Mouse (Mus musculus): ENCODE results near the gene Cish. TPM values are rescaled to one million over a fixed set of nuclear protein-coding genes. Genes with fewer than 3 reads are reported as not detected.
A peak's percentile ranks its signal among the peaks of the same experiment; 100 is the strongest.

Gene Cish
- polyA plus RNA-seq, 1 experiment from 2014 or later, result 16.5 TPM

DNA sequence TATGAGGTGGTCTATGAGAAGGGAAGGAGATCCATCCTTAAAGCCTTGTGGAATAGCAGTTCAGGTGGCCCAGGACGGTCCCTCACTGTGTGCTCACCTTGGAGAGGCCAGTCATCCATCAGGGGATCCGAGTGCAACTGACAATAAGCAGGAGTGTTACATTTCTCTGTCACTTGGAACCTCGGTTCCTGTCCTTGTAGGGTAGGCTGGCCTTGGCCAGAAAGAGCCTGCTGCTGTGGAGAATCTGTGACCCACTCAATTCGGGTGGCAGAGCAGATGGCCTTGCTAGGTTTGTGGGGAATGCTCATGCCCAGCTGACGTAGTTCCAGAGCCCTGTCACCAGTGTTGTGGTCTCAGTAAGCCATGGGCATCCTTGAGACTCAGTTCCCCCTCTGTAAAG, 13.8 kb downstream of the Cish start:
- H3K4me2 ChIP-seq (ENCODE audit: low read depth, low read length), result no peak overlapping the region
- H3K36me3 ChIP-seq (ENCODE audit: control insufficient read depth, insufficient read depth, low read length), result no peaks in the 10 kb centered on the region
- peaks cover 40% of the 10 kb centered on the region for H3K4me1 ChIP-seq (ENCODE audit: control insufficient read depth, insufficient read depth, low read length)
- no peak overlapping the region for H3K27ac ChIP-seq (ENCODE audit: low read length)
- ATAC-seq (ENCODE audit: insufficient read depth, low FRiP score), result no peak
- no peak overlapping the region for H3K9ac ChIP-seq (ENCODE audit: low read length)
- no peaks in the 10 kb centered on the region for H3K9me3 ChIP-seq (replicated peaks; ENCODE audit: control insufficient read depth, low read length)
- H3K27me3 ChIP-seq (ENCODE audit: control insufficient read depth, insufficient read depth, low read length), result no peaks in the 10 kb centered on the region
- 71% methylated on average over 5 of the region's 5 CpGs for WGBS
- H3K4me3 ChIP-seq (replicated peaks; ENCODE audit: low read length), result no peak overlapping the region

DNA sequence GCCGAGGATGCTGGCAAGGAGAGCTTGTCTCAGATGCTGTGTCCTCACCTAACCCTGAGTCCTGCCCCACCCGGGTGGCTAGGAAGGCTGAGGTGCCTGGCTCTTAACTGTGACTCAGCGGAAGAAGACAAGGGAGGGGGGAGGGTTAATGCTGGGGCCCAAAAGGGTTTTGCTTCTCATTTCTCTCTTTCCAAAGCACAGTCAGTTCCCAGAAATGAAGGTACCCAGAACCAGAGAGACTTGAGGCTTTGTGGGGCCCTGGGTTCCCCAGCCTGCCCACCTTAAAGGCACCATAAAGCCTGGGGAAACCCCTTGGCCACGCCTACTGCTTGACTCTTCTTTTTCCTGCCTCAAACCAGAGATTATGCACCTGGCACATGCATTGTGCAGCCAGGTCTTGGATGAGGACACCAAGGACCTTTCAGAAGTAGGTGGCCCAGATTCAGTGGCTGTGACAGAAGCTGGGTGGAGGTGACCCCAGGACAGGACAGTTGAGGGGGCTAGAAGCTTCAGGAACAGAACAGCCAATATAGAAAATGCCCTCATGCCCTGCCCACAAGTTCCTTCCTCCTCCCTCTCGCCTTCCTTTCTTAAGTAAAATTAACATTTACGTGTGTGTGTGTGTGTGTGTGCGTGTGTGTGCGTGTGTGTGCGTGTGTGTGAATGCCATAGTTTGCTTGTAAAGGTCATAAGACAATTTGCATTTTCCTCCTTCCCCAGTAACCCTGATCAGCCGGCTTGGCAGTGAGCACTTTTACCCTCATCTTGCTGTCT, 17.2 kb downstream of the Cish start:
- Histone ChIP-seq H3K36me3 (ENCODE audit: control insufficient read depth, insufficient read depth, low read length) (no peaks in the 10 kb centered on the region), H3K9me3 (replicated peaks; ENCODE audit: control insufficient read depth, low read length) (no peaks in the 10 kb centered on the region), H3K9ac (ENCODE audit: low read length) (0 out of 2 replicates have a peak overlapping the region, but pooled peaks have one; percentile 25), H3K27me3 (ENCODE audit: control insufficient read depth, insufficient read depth, low read length) (no peaks in the 10 kb centered on the region), H3K27ac (ENCODE audit: low read length) (peak overlapping the region; percentile 69), H3K4me3 (replicated peaks; ENCODE audit: low read length) (no peak overlapping the region), H3K4me1 (ENCODE audit: control insufficient read depth, insufficient read depth, low read length) (peaks cover 17% of the 10 kb centered on the region), H3K4me2 (ENCODE audit: low read depth, low read length) (0 out of 2 replicates have a peak overlapping the region, but pooled peaks have one; percentile 23)
- WGBS, result 56% methylated on average over 10 of the region's 10 CpGs
- ATAC-seq (ENCODE audit: insufficient read depth, low FRiP score), result peak; percentile 42; the same call in 1 of the 2 replicates

DNA sequence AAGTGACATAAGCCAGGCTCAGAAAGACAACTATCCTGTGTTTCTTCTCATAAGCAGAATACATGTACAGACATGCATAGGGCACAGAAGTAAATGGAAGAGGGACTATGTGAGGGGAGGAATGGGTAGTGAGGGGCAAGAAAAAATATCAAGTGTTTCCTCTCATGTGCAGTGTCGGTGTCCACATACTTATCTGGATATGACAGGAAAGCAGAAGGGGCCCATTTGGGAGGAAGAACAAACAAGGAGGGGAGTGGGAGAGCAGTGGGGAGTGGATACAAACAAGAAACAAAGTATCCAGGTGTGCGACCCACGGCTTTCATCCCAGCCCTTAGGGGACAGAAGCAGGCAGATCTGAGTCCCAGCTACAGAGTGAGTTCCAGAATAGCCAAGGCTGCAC, 18.1 kb downstream of the Cish start:
- WGBS, result 65% methylated on average over 3 of the region's 3 CpGs
- peaks cover 11% of the 10 kb centered on the region; the same call in 1 of the 2 replicates for H3K4me1 ChIP-seq (ENCODE audit: control insufficient read depth, insufficient read depth, low read length)
- H3K9me3 ChIP-seq (replicated peaks; ENCODE audit: control insufficient read depth, low read length), result no peaks in the 10 kb centered on the region
- H3K9ac ChIP-seq (ENCODE audit: low read length), result no peak overlapping the region
- H3K4me2 ChIP-seq (ENCODE audit: low read depth, low read length), result no peak overlapping the region
- H3K4me3 ChIP-seq (replicated peaks; ENCODE audit: low read length), result no peak overlapping the region
- no peaks in the 10 kb centered on the region for H3K36me3 ChIP-seq (ENCODE audit: control insufficient read depth, insufficient read depth, low read length)
- H3K27ac ChIP-seq (ENCODE audit: low read length), result no peak overlapping the region
- no peak for ATAC-seq (ENCODE audit: insufficient read depth, low FRiP score)
- H3K27me3 ChIP-seq (ENCODE audit: control insufficient read depth, insufficient read depth, low read length), result no peaks in the 10 kb centered on the region

DNA sequence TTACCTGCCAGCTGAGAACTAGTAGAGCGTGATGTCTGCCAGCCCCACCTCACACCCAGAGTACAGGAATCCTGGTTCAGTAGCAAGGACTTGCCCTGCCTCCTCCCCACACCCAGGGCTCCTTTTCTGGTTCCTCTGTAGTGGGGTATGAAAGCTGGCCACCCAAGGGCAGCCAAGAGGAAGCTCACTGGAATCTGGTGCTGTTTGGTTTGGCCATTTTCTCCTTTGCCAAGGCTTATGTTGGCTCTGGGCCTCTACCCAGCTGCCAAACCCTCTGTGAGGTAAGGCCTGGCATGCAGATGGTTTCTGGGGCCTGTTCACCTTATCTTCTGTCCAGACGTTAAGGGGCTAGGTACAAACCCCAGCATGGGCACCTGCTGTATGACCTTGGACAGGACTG, 20.0 kb downstream of the Cish start:
- H3K9ac ChIP-seq (ENCODE audit: low read length), result no peak overlapping the region
- H3K4me1 ChIP-seq (ENCODE audit: control insufficient read depth, insufficient read depth, low read length), result peaks cover 11% of the 10 kb centered on the region; the same call in 1 of the 2 replicates
- H3K27ac ChIP-seq (ENCODE audit: low read length), result no peak overlapping the region
- no peak for ATAC-seq (ENCODE audit: insufficient read depth, low FRiP score)
- no peaks in the 10 kb centered on the region for H3K27me3 ChIP-seq (ENCODE audit: control insufficient read depth, insufficient read depth, low read length)
- no peak overlapping the region for H3K4me3 ChIP-seq (replicated peaks; ENCODE audit: low read length)
- H3K4me2 ChIP-seq (ENCODE audit: low read depth, low read length), result no peak overlapping the region
- no peaks in the 10 kb centered on the region for H3K9me3 ChIP-seq (replicated peaks; ENCODE audit: control insufficient read depth, low read length)
- 81% methylated on average over 2 of the region's 2 CpGs for WGBS
- H3K36me3 ChIP-seq (ENCODE audit: control insufficient read depth, insufficient read depth, low read length), result no peaks in the 10 kb centered on the region

DNA sequence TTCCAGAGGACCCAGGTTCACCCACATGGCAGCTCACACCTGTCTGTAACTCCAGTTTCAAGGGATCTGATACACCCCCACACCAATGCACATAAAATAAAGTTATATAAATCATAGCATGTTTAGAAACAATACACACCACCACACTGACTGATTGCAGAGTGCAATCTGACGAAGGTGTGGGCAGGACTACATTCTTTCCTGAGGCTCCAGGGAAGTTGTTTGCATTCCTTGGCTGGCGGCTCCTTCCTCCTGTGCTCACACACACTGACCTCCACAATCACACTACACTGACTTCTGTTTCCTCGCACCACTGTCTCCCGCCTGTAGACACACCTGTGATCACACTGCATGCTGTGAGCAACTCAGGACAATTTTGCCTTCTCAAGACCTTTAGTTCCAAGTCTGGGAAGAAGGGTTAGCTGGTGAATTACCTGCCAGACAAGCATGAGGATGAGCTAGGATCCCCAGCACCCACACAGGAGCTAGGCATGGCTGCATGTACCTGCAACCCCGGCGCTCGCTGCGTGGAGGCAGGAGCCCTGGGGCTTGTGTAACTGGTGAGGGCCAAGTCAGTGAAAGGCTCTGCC, 26.7 kb downstream of the Cish start:
- WGBS, result 66% methylated on average over 8 of the region's 8 CpGs
- no peaks in the 10 kb centered on the region for H3K9me3 ChIP-seq (replicated peaks; ENCODE audit: control insufficient read depth, low read length)
- H3K36me3 ChIP-seq (ENCODE audit: control insufficient read depth, insufficient read depth, low read length), result no peaks in the 10 kb centered on the region
- H3K9ac ChIP-seq (ENCODE audit: low read length), result no peak overlapping the region
- no peak overlapping the region for H3K4me3 ChIP-seq (replicated peaks; ENCODE audit: low read length)
- H3K4me1 ChIP-seq (ENCODE audit: control insufficient read depth, insufficient read depth, low read length), result no peaks in the 10 kb centered on the region
- H3K27me3 ChIP-seq (ENCODE audit: control insufficient read depth, insufficient read depth, low read length), result no peaks in the 10 kb centered on the region
- H3K27ac ChIP-seq (ENCODE audit: low read length), result no peak overlapping the region
- H3K4me2 ChIP-seq (ENCODE audit: low read depth, low read length), result no peak overlapping the region
- peak; percentile 52; the same call in 1 of the 2 replicates for ATAC-seq (ENCODE audit: insufficient read depth, low FRiP score)

DNA sequence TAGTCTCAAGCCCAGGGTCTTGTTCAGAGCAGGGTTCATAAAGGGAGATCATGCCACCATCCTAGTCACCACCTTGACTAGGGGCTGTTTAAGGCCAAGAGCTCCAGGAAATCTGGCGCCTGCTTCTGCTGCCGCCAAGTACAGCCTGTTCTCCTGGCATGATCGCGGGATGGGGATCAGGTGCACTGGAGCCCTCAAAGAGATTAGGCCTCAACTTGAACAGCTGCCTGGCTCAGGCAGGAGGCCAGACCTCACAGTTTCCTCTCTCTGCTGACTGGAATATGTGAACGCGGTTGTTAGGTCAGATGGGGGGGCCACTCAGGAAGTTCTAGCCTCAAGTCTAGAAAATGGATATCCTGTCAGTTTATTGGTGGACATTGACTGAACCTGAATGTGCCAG, 27.7 kb downstream of the Cish start:
- no peak overlapping the region for H3K4me3 ChIP-seq (replicated peaks; ENCODE audit: low read length)
- 58% methylated on average over 6 of the region's 6 CpGs for WGBS
- no peak for ATAC-seq (ENCODE audit: insufficient read depth, low FRiP score)
- H3K36me3 ChIP-seq (ENCODE audit: control insufficient read depth, insufficient read depth, low read length), result no peaks in the 10 kb centered on the region
- no peak overlapping the region for H3K4me2 ChIP-seq (ENCODE audit: low read depth, low read length)
- H3K9ac ChIP-seq (ENCODE audit: low read length), result no peak overlapping the region
- H3K27me3 ChIP-seq (ENCODE audit: control insufficient read depth, insufficient read depth, low read length), result no peaks in the 10 kb centered on the region
- no peaks in the 10 kb centered on the region for H3K4me1 ChIP-seq (ENCODE audit: control insufficient read depth, insufficient read depth, low read length)
- no peaks in the 10 kb centered on the region for H3K9me3 ChIP-seq (replicated peaks; ENCODE audit: control insufficient read depth, low read length)
- no peak overlapping the region for H3K27ac ChIP-seq (ENCODE audit: low read length)

DNA sequence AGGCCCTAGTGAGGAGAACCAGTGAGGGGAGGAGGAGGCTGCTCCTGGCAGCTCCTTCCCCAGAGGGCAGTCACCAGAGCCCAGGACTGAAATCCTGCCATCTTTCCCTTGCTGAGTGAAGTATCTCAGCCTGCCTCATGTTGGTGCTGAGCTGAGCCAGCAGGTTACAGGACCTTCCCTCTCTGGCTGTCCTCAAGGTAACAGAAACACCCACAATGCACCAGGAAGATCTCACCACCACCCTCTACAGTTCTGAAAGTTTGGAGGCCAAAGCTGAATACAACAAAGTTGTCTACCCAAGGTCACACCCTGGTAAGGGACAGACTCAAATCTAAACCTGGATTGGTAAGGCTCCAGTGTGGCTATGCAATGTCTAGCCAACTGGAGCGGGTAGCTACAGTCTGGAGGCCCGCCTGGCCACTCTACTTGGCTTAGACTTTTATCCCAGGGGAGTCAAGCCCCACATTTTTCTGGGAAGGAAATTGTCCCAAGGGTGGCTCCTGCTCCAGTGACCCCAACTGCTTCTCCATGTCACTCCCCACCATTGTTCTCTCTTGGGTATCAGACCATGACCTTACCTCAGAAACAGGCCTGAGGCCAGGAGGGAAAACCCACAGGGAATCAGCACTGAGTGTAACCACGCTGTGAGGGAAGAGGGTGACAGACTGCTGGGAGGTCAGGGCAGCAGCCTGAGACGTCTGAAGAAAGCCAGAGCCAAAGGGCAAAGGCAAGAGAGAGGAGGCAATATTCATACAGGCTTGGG, 29.2 kb downstream of the Cish start:
- no peaks in the 10 kb centered on the region for H3K27me3 ChIP-seq (ENCODE audit: control insufficient read depth, insufficient read depth, low read length)
- no peak for ATAC-seq (ENCODE audit: insufficient read depth, low FRiP score)
- H3K9ac ChIP-seq (ENCODE audit: low read length), result no peak overlapping the region
- H3K4me2 ChIP-seq (ENCODE audit: low read depth, low read length), result no peak overlapping the region
- H3K9me3 ChIP-seq (replicated peaks; ENCODE audit: control insufficient read depth, low read length), result no peaks in the 10 kb centered on the region
- no peaks in the 10 kb centered on the region for H3K36me3 ChIP-seq (ENCODE audit: control insufficient read depth, insufficient read depth, low read length)
- no peaks in the 10 kb centered on the region for H3K4me1 ChIP-seq (ENCODE audit: control insufficient read depth, insufficient read depth, low read length)
- H3K27ac ChIP-seq (ENCODE audit: low read length), result no peak overlapping the region
- no peak overlapping the region for H3K4me3 ChIP-seq (replicated peaks; ENCODE audit: low read length)
- 70% methylated on average over 4 of the region's 4 CpGs for WGBS

DNA sequence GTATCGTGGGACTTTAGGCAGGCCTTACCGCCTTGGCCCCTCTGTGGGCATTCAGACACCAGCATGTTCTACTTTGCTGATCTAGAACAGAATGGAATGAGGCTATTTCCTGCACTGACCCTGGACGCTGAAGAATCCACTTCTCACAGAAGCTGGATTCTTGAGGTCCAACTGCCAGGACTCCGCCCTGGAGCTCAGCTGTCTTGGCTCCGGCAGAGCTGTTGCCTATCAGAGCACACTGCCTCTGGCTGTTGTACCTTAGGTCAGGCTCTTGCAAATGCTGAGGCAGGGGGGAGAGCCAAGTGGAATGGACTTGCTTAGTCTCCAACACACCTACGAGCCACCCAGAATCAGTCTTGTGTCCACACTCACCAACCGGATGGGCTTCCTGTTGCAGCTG, 30.1 kb downstream of the Cish start:
- no peak overlapping the region for H3K9ac ChIP-seq (ENCODE audit: low read length)
- no peaks in the 10 kb centered on the region for H3K9me3 ChIP-seq (replicated peaks; ENCODE audit: control insufficient read depth, low read length)
- H3K27ac ChIP-seq (ENCODE audit: low read length), result no peak overlapping the region
- H3K4me1 ChIP-seq (ENCODE audit: control insufficient read depth, insufficient read depth, low read length), result no peaks in the 10 kb centered on the region
- H3K27me3 ChIP-seq (ENCODE audit: control insufficient read depth, insufficient read depth, low read length), result no peaks in the 10 kb centered on the region
- ATAC-seq (ENCODE audit: insufficient read depth, low FRiP score), result no peak
- no peak overlapping the region for H3K4me3 ChIP-seq (replicated peaks; ENCODE audit: low read length)
- no peaks in the 10 kb centered on the region for H3K36me3 ChIP-seq (ENCODE audit: control insufficient read depth, insufficient read depth, low read length)
- 77% methylated on average over 7 of the region's 7 CpGs for WGBS
- H3K4me2 ChIP-seq (ENCODE audit: low read depth, low read length), result no peak overlapping the region
